Mouse (Mus musculus) kidney, postnatal 0 days (tissue): ENCODE measurements around the gene Atp5d. TPM values are rescaled to one million over a fixed set of nuclear protein-coding genes. Genes with fewer than 3 reads are reported as not detected.
A peak's percentile ranks its signal among the peaks of the same experiment; 100 is the strongest.
"Not testable (repeated sequence)": the region's sequence is repeated elsewhere in the genome, so short reads cannot be mapped to it uniquely, and the experiment has no call there.

Source experiments
- ATAC-seq: fragments of 200-750 bp; cut with Nextera tagmentation; replicated peaks from 2 replicates; pipeline ENCODE4 v1.8.0; 2017; ENCODE audit warnings: low read depth, moderate number of reproducible peaks, moderate TSS enrichment, moderate library complexity; ENCODE audit not compliant: low FRiP score
- DNase-seq: peaks from one replicate; pipeline ENCODE4 v3.0.0-alpha.2; 2016; ENCODE audit warnings: low spot score
- H3K27ac ChIP-seq: fragments of 300-500 bp; sonication (generic); 2 replicates; pipeline ENCODE4 v1.5.1; 2014; ENCODE audit warnings: mild to moderate bottlenecking
- H3K27me3 ChIP-seq: fragments of 300-500 bp; sonication (generic); 2 replicates; pipeline ENCODE4 v1.6.1; 2014; ENCODE audit warnings: low read length, mixed read lengths; ENCODE audit not compliant: insufficient read depth
- H3K36me3 ChIP-seq: fragments of 300-500 bp; sonication (generic); 2 replicates; pipeline ENCODE4 v1.6.1; 2014; ENCODE audit warnings: low read length, mixed read lengths; ENCODE audit not compliant: insufficient read depth
- H3K4me1 ChIP-seq: fragments of 300-500 bp; sonication (generic); replicated peaks from 2 replicates; pipeline ENCODE4 v1.6.1; 2014; ENCODE audit warnings: antibody characterized with exemption, low read length, mixed read lengths; ENCODE audit not compliant: insufficient read depth
- H3K4me2 ChIP-seq: fragments of 300-500 bp; sonication (generic); 2 replicates; pipeline ENCODE4 v1.6.1; 2014; ENCODE audit warnings: mild to moderate bottlenecking, low read length, moderate library complexity, mixed read lengths
- H3K4me3 ChIP-seq: fragments of 300-500 bp; sonication (generic); replicated peaks from 2 replicates; pipeline ENCODE4 v1.5.1; 2014; ENCODE audit warnings: low read depth, low read length
- H3K9ac ChIP-seq: fragments of 300-500 bp; sonication (generic); 2 replicates; pipeline ENCODE4 v1.6.1; 2014; ENCODE audit warnings: low read depth, low read length
- H3K9me3 ChIP-seq: fragments of 300-500 bp; sonication (generic); replicated peaks from 2 replicates; pipeline ENCODE4 v1.6.1; 2016; ENCODE audit warnings: low read length, inconsistent platforms, mixed read lengths
- CTCF ChIP-seq: IDR thresholded peaks from 2 replicates; pipeline ENCODE4 v1.5.1; 2016; ENCODE audit warnings: antibody characterized with exemption, low read depth, mild to moderate bottlenecking, moderate library complexity
- WGBS: fragments of 180-500 bp; shearing (Covaris S2); extraction: QIAGEN DNeasy Blood & Tissue Kit; methylation state at CpG from one replicate; pipeline ENCODE4 v1.1.7; 2014; 5-methylcytosine and 5-hydroxymethylcytosine counted together
- polyA plus RNA-seq: library from polyadenylated mRNA; unstranded; fragments of >200 nt; fragmentation: Nextera tagmentation; extraction: Ambion mirVana; gene quantifications from 2 replicates; pipeline ENCODE4 v1.2.1, GENCODE M21; 2015

Atp5d gene
- polyA plus RNA-seq, 1 experiment from 2014 or later, result 936 TPM

DNA sequence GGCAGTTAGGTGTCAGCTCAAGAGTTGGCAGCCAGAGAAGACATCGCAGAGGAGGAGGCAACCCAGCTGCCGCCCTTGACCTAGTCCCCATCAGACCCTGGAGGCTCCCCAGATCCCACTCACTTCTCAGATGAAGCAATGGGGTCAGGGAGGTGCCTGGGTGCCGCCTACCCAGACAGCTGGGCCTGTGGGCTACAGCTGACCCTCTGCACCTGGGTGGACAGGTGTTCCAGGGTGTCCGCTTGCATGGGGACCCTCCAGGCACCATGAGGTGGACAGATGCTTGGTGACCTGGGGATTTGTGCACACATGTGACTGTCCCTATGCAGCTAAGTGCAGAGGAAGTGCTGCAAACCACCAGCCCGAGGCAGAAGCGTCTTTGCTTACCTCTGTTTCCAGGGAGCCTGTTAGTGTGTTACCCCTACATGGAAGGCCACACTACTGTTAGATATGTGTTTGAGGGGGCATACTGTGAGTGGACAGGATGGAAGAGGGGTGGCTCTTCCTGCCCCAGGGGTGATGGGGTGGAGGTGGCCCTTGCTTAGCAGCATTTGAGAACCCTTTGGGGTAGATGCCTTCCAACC is 24.4 kb downstream of the Atp5d start:
- Histone ChIP-seq H3K9ac (0 out of 2 replicates have a peak overlapping the region, but pooled peaks have one; percentile 23), H3K27me3 (no peaks in the 10 kb centered on the region), H3K9me3 (no peaks in the 10 kb centered on the region), H3K4me1 (peaks cover 63% of the 10 kb centered on the region), H3K27ac (peak overlapping the region; percentile 98; the same call in 1 of the 2 replicates), H3K36me3 (no peaks in the 10 kb centered on the region), H3K4me2 (no peak overlapping the region), H3K4me3 (no peak overlapping the region)
- 55% methylated on average over 6 of the region's 6 CpGs for WGBS
- no peak for TF ChIP-seq CTCF
- DNase-seq (no peak), ATAC-seq (no peak)

- Histone ChIP-seq H3K27ac (peak overlapping the region; percentile 65; the same call in 1 of the 2 replicates), H3K36me3 (no peaks in the 10 kb centered on the region), H3K27me3 (no peaks in the 10 kb centered on the region), H3K4me2 (0 out of 2 replicates have a peak overlapping the region, but pooled peaks have one; percentile 93), H3K9me3 (no peaks in the 10 kb centered on the region), H3K9ac (no peak overlapping the region), H3K4me3 (no peak overlapping the region), H3K4me1 (peaks cover 57% of the 10 kb centered on the region)
- no peak for TF ChIP-seq CTCF
- peak; percentile 45 for DNase-seq
- ATAC-seq, result no peak
- 70% methylated on average over 8 of the region's 8 CpGs for WGBS
These were observed 25.3 kb downstream of the Atp5d start for GRCm38 (mm10) chr10:80163721-80164120.

DNA sequence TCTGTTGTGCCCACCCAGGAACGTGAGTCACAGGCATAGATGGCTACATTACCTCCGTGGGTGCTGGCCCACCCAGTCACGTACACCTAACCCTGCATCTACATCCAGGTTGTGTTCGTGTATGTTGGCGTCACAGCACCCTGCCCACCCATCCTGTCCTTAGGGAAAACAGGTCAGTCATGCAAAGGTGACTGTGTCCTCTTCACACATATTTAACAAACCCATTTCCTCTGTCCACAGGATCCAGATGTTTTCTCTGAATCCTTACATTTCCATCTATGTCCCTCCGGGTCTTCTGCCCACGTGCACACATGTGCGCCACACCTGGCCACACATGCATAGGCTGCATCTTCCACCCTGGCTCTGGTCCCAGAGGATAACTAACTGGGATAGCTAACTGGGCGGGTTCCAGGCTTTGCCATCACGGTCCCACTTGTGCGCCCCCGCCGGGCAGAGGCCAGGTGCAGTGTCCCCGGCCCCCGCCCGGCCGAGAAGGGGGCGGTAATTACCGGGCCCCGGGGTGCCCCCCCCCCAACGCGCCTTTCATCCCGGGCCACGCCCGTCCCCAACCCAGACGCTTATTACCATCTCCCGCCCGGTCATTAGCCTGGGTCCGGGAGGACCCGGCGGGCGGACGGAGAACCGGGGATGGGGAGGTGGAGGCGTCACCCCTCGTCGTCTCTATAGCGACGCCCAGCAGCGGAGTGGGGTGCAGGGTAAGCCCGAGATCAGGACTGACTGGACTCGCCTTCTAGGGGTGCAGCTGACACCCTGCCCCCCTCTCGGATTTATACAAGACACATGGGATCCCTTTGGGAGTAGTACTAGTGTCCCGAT is 25.9 kb downstream of the Atp5d start:
- Histone ChIP-seq H3K4me2 (peak overlapping the region; percentile 93), H3K9ac (peak overlapping the region; percentile 53), H3K36me3 (0 out of 2 replicates have a peak, but pooled peaks cover 2% of the 10 kb centered on the region), H3K27me3 (no peaks in the 10 kb centered on the region), H3K9me3 (no peaks in the 10 kb centered on the region), H3K27ac (peak overlapping the region; percentile 65), H3K4me3 (peak overlapping the region; percentile 33), H3K4me1 (peaks cover 57% of the 10 kb centered on the region)
- DNase-seq, result no peak
- no peak; the same call in 1 of the 2 replicates for ATAC-seq
- 8% methylated on average over 44 of the region's 44 CpGs for WGBS
- TF ChIP-seq CTCF, result no peak

- H3K27ac ChIP-seq, result peak overlapping the region; percentile 65
- H3K36me3 ChIP-seq, result peaks cover 8% of the 10 kb centered on the region
- TF ChIP-seq CTCF, result peak; percentile 100
- no peaks in the 10 kb centered on the region for H3K27me3 ChIP-seq
- H3K4me2 ChIP-seq, result peak overlapping the region; percentile 93
- H3K9ac ChIP-seq, result peak overlapping the region; percentile 53
- WGBS, result under 1% methylated on average over 17 of the region's 17 CpGs
- DNase-seq (peak; percentile 97), ATAC-seq (peak; percentile 3)
- H3K4me3 ChIP-seq, result peak overlapping the region; percentile 33
- no peaks in the 10 kb centered on the region for H3K9me3 ChIP-seq
- peaks cover 56% of the 10 kb centered on the region for H3K4me1 ChIP-seq
These were observed 26.5 kb downstream of the Atp5d start for GRCm38 (mm10) chr10:80164998-80165344.

GRCm38 (mm10) chr10:80165392-80166128 is 27.1 kb downstream of the Atp5d start, which contains the start of gene Cirbp:
Gene Cirbp (plus strand): TSS chr10:80165985.
- peak; percentile 64 for DNase-seq

DNA sequence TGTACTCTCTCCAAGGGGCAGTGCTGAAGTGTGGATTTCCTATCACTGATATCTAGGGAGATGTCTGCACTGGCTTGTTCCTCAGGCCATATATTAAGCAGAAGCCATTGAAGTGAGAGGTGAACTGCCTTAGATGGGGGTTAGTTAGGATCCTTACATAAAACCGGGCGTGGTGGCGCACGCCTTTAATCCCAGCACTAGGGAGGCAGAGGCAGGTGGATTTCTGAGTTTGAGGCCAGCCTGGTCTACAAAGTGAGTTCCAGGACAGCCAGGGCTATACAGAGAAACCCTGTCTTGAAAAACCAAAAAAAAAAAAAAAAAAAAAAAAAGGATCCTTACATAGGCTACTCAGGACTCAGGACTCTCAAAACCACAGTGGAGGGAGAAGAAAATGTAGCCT is 27.7 kb downstream of the Atp5d start:
- not testable (repeated sequence) for H3K9me3 ChIP-seq, H3K9ac ChIP-seq, DNase-seq, H3K27me3 ChIP-seq, ATAC-seq, H3K4me3 ChIP-seq, H3K4me2 ChIP-seq
- WGBS, result 84% methylated on average over 4 of the region's 4 CpGs
- Histone ChIP-seq H3K36me3 (peaks cover 19% of the 10 kb centered on the region), H3K4me1 (peaks cover 45% of the 10 kb centered on the region), H3K27ac (peak overlapping the region; percentile 31; the same call in 1 of the 2 replicates)

More at GRCm38 (mm10) chr10:80165392-80166128, 27.1 kb downstream of the Atp5d start, which contains the start of gene Cirbp:
- H3K4me3 ChIP-seq, result peak within 1 kb of the TSS; percentile 33
- ATAC-seq, result no peak
- 15% methylated on average over 20 of the region's 20 CpGs for WGBS
- H3K36me3 ChIP-seq, result peaks cover 13% of the 10 kb centered on the region
- H3K27me3 ChIP-seq, result no peaks in the 10 kb centered on the region
- no peak for TF ChIP-seq CTCF
- H3K9me3 ChIP-seq, result no peaks in the 10 kb centered on the region
- H3K9ac ChIP-seq, result peak within 1 kb of the TSS; percentile 53
- H3K4me1 ChIP-seq, result peaks cover 51% of the 10 kb centered on the region
- H3K4me2 ChIP-seq, result peak within 1 kb of the TSS; percentile 93
- H3K27ac ChIP-seq, result peak within 1 kb of the TSS; percentile 79
